Mouse (Mus musculus): ENCODE results near the gene Slc25a40.

- TF ChIP-seq GATA1 (IDR thresholded peaks at IDR 0.05; ENCODE audit: borderline replicate concordance, low read length), result no peak
- TF ChIP-seq FLI1 (IDR thresholded peaks at IDR 0.05; ENCODE audit: low read length), result no peak
Measured at GRCm38 (mm10) chr5:8425899-8426298, 3.2 kb downstream of the Slc25a40 start.
